Mouse (Mus musculus): ENCODE measurements around the gene Dvl1. TPM values are rescaled to one million over a fixed set of nuclear protein-coding genes. Genes with fewer than 3 reads are reported as not detected.

The Dvl1 gene
- total RNA-seq (2014; rRNA removed): 141 and 156 TPM in 2 replicates
- 17.5 TPM in 2 replicates for polyA plus RNA-seq (2015; fragmentation: Nextera tagmentation; extraction: Ambion mirVana)

- H3K27ac ChIP-seq (ENCODE audit: low read depth, low read length): peak within 1 kb of the TSS; percentile 82
- peak; percentile 55 for TF ChIP-seq CTCF (IDR thresholded peaks at IDR 0.05)
- H3K9ac ChIP-seq (replicated peaks; ENCODE audit: low read length, poor library complexity, severe bottlenecking): peak within 1 kb of the TSS; percentile 86
- H3K4me2 ChIP-seq (ENCODE audit: low read depth, low read length, poor library complexity, severe bottlenecking): peak within 1 kb of the TSS; percentile 95
- ATAC-seq (ENCODE audit: low FRiP score) (peak; percentile 87), DNase-seq (ENCODE audit: low spot score) (peak; percentile 86)
- WGBS: 5% methylated on average over 23 of the region's 65 CpGs
- no peaks in the 10 kb centered on the region for H3K9me3 ChIP-seq (ENCODE audit: low read length)
- no peaks in the 10 kb centered on the region for H3K36me3 ChIP-seq (ENCODE audit: insufficient read depth, low read length)
- H3K4me3 ChIP-seq (ENCODE audit: low read depth, low read length): peak within 1 kb of the TSS; percentile 86
- H3K27me3 ChIP-seq (ENCODE audit: insufficient read depth, low read length): no peaks in the 10 kb centered on the region
- peaks cover 17% of the 10 kb centered on the region for H3K4me1 ChIP-seq (ENCODE audit: insufficient read depth, low read length)
These were observed at the start of gene Dvl1 for GRCm38 (mm10) chr4:155846871-155847578. Gene Dvl1 (plus strand): TSS chr4:155847402.

- peaks cover 3% of the 10 kb centered on the region; the same call in 1 of the 2 replicates for H3K36me3 ChIP-seq (ENCODE audit: insufficient read depth, low read length)
- DNase-seq (ENCODE audit: low spot score) (no peak), ATAC-seq (ENCODE audit: low FRiP score) (no peak)
- TF ChIP-seq CTCF (IDR thresholded peaks at IDR 0.05): no peak
- peaks cover 7% of the 10 kb centered on the region; the same call in 1 of the 2 replicates for H3K4me1 ChIP-seq (ENCODE audit: insufficient read depth, low read length)
- H3K9ac ChIP-seq (replicated peaks; ENCODE audit: low read length, poor library complexity, severe bottlenecking): no peak overlapping the region
- no peaks in the 10 kb centered on the region for H3K27me3 ChIP-seq (ENCODE audit: insufficient read depth, low read length)
- H3K4me2 ChIP-seq (ENCODE audit: low read depth, low read length, poor library complexity, severe bottlenecking): no peak overlapping the region
- no peak overlapping the region for H3K4me3 ChIP-seq (ENCODE audit: low read depth, low read length)
- 95% methylated on average over 1 of the region's 1 CpGs for WGBS
- no peak overlapping the region for H3K27ac ChIP-seq (ENCODE audit: low read depth, low read length)
- no peaks in the 10 kb centered on the region for H3K9me3 ChIP-seq (ENCODE audit: low read length)
These were observed 45.1 kb upstream of the Dvl1 start for GRCm38 (mm10) chr4:155802075-155802474.

DNA sequence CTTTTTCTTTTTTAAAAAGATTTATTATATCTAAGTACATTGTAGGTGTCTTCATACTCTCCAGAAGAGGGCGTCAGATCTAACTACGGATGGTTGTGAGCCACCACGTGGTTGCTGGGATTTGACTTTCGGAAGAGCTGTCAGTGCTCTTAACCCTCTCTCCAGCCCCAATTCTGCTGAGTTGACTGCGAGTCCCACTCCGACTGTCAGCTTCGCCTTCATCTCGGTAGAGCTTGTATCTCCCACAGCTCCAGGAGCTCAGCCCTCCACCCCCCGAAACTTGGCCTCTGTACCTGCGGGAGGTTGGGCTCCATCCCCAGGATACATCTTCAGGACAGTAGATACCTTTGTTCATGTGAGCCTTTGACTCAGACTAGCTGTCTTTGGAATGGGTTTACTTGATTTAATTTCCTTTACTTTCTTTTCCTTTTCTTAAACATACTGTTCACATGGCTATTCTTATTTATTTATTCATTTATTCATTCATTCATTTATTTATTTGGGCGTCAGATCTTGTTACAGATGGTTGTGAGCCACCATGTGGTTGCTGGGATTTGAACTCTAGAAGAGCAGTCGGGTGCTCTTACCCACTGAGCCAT is 44.4 kb upstream of the Dvl1 start, which contains the start of gene Mrpl20:
TSS of gene Mrpl20 (plus strand) at position 138 of the 599 bp plus-strand sequence.
- peaks cover 7% of the 10 kb centered on the region; the same call in 1 of the 2 replicates for H3K4me1 ChIP-seq (ENCODE audit: insufficient read depth, low read length)
- TF ChIP-seq CTCF (IDR thresholded peaks at IDR 0.05): peak; percentile 48

DNA sequence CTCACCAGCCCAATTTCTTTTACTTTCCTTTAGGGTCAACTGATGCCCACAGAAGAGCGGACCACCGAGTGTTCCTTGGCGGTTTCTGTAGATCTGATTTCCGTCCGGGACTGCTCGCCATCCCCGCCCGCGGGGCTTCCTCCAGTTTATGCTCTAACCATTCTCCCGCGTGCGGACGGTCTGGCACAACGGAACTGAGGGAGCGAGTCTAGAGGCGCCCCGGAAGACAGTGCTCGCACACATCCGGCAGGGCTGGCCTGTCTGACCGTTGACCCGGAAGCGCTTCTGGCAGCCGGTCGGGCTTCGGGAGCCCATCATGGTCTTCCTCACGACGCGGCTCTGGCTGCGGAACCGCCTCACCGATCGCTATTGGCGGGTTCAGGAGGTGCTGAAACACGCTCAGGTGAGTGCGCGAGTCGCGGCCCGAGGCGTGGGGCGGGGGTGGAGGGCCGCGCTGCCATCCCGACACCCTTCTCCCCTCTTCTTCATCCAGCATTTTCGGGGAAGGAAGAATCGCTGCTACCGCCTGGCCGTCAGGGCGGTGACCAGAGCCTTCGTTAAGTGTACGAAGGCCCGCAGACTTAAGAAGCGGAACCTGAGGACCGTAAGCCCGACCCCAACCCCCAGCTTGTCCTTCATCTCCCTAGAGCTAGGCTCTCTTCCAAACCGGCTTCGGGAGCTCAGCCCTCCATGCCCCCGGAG is 43.7 kb upstream of the Dvl1 start:
- peak overlapping the region; percentile 77 for H3K27ac ChIP-seq (ENCODE audit: low read depth, low read length)

More for the DNA sequence above, 44.4 kb upstream of the Dvl1 start, which contains the start of gene Mrpl20:
- H3K4me2 ChIP-seq (ENCODE audit: low read depth, low read length, poor library complexity, severe bottlenecking): peak within 1 kb of the TSS; percentile 57
- DNase-seq (ENCODE audit: low spot score) (peak; percentile 32), ATAC-seq (ENCODE audit: low FRiP score) (0 out of 2 replicates have a peak, but pooled peaks have one; percentile 31)
- H3K9me3 ChIP-seq (ENCODE audit: low read length): no peaks in the 10 kb centered on the region
- 8% methylated on average over 12 of the region's 12 CpGs for WGBS
- H3K9ac ChIP-seq (replicated peaks; ENCODE audit: low read length, poor library complexity, severe bottlenecking): peak within 1 kb of the TSS; percentile 89
- peak within 1 kb of the TSS; percentile 77 for H3K27ac ChIP-seq (ENCODE audit: low read depth, low read length)
- H3K36me3 ChIP-seq (ENCODE audit: insufficient read depth, low read length): peaks cover 9% of the 10 kb centered on the region
- H3K4me3 ChIP-seq (ENCODE audit: low read depth, low read length): peak within 1 kb of the TSS; percentile 61
- no peaks in the 10 kb centered on the region for H3K27me3 ChIP-seq (ENCODE audit: insufficient read depth, low read length)

DNA sequence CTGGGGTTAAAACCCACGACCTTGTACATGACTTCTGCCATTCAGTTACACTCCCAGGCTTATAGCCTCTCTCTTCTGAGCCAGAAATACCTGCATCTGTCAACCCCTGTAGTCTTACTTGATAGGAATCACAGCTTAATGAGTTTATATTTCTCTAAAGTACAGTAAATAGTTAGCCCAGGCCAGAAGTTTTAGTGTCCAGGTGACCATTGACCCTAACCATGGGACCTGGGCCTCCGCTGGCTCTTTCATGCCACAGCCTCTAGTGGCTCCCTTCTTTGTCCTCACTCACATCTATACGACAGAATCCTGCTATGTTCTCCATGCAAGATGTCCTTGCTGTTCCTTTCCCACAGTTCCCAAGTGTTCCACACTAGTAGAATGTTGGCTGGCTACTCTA is 39.4 kb upstream of the Dvl1 start:
- H3K27ac ChIP-seq (ENCODE audit: low read depth, low read length): no peak overlapping the region
- ATAC-seq (ENCODE audit: low FRiP score) (no peak), DNase-seq (ENCODE audit: low spot score) (no peak)
- H3K4me3 ChIP-seq (ENCODE audit: low read depth, low read length): no peak overlapping the region
- H3K4me2 ChIP-seq (ENCODE audit: low read depth, low read length, poor library complexity, severe bottlenecking): no peak overlapping the region
- no peaks in the 10 kb centered on the region for H3K9me3 ChIP-seq (ENCODE audit: low read length)
- no peaks in the 10 kb centered on the region for H3K27me3 ChIP-seq (ENCODE audit: insufficient read depth, low read length)
- no peak overlapping the region for H3K9ac ChIP-seq (replicated peaks; ENCODE audit: low read length, poor library complexity, severe bottlenecking)
- H3K36me3 ChIP-seq (ENCODE audit: insufficient read depth, low read length): peaks cover 40% of the 10 kb centered on the region
- TF ChIP-seq CTCF (IDR thresholded peaks at IDR 0.05): no peak
- 91% methylated on average over 3 of the region's 3 CpGs for WGBS
- peaks cover 7% of the 10 kb centered on the region; the same call in 1 of the 2 replicates for H3K4me1 ChIP-seq (ENCODE audit: insufficient read depth, low read length)

More for the DNA sequence above, 43.7 kb upstream of the Dvl1 start:
- ATAC-seq (ENCODE audit: low FRiP score) (peak; percentile 98), DNase-seq (ENCODE audit: low spot score) (peak; percentile 97)
- Histone ChIP-seq H3K4me3 (ENCODE audit: low read depth, low read length) (peak overlapping the region; percentile 61), H3K36me3 (ENCODE audit: insufficient read depth, low read length) (peaks cover 15% of the 10 kb centered on the region), H3K27me3 (ENCODE audit: insufficient read depth, low read length) (no peaks in the 10 kb centered on the region), H3K9me3 (ENCODE audit: low read length) (no peaks in the 10 kb centered on the region), H3K4me2 (ENCODE audit: low read depth, low read length, poor library complexity, severe bottlenecking) (peak overlapping the region; percentile 57), H3K4me1 (ENCODE audit: insufficient read depth, low read length) (peaks cover 7% of the 10 kb centered on the region; the same call in 1 of the 2 replicates), H3K9ac (replicated peaks; ENCODE audit: low read length, poor library complexity, severe bottlenecking) (peak overlapping the region; percentile 89)
- 0 out of 2 replicates have a peak, but pooled peaks have one; percentile 6 for TF ChIP-seq CTCF (IDR thresholded peaks at IDR 0.05)
- WGBS: under 1% methylated on average over 58 of the region's 58 CpGs
